Mouse (Mus musculus) kidney, postnatal 25 days (tissue): ENCODE measurements around the gene Gm6034.
A peak's percentile ranks its signal among the peaks of the same experiment; 100 is the strongest.
"Not testable (repeated sequence)": the region's sequence is repeated elsewhere in the genome, so short reads cannot be mapped to it uniquely, and the experiment has no call there.

Experiments
- DNase-seq, 2 experiments: peaks; one replicate each; pipeline ENCODE4 v3.0.0; 2021; ENCODE audit warnings: mixed read lengths in 2 of 2

Gene Gm6034

DNA sequence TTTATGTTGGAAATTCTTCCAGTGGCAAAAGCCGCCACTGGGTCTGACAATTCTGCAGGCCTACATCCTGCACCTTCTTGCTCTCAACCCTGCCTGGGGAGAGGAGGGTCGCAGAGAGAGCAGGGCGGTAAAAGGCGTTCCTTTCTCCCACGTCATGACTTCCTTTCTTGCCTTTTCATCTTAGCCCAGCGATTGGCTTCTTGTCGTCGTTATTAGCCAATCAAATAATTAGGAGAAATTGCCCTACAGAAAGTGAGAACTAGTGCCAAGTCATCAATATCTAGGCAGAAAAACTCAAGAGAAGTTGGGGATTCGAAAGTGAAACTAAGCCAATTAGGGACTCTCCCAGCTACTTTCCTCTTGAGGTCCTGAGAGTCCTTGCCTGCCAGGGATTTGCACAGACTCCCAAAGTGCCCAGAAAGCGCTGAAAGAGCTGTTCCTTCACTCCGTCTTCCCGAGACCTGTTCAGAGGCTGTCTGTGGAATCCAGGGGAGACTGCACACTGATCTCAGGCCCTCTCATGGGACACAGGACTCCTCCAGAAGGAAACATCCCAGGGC is at the start of gene Gm6034, which contains the start of gene H2-T22:
Gene Gm6034 (plus strand): TSS at position 352 of the 560 bp plus-strand sequence.
Gene H2-T22 (minus strand): TSS at position 138 of the 560 bp plus-strand sequence.
- DNase-seq = peak; percentile 76 to 89

DNA sequence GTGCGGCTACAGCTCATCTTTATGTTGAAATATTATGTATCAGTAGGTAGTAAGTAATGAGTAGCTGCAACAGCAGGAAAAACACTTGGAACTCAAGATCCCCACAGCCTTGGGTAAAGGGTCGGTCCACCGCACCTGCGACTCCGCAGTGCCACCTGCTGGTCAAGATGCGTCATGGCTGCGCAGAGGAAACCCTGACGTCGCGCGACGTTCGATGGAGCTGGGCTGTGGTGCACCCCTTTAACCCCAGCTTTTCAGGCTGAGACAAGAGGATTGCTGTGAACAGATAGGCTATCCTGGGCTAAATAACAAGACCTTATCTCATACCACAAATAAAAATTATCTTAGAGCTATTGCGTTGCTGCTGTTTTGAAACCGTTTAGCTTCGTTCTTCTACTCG is 49.1 kb upstream of the Gm6034 start:
- peak; percentile 78 to 82 for DNase-seq

DNA sequence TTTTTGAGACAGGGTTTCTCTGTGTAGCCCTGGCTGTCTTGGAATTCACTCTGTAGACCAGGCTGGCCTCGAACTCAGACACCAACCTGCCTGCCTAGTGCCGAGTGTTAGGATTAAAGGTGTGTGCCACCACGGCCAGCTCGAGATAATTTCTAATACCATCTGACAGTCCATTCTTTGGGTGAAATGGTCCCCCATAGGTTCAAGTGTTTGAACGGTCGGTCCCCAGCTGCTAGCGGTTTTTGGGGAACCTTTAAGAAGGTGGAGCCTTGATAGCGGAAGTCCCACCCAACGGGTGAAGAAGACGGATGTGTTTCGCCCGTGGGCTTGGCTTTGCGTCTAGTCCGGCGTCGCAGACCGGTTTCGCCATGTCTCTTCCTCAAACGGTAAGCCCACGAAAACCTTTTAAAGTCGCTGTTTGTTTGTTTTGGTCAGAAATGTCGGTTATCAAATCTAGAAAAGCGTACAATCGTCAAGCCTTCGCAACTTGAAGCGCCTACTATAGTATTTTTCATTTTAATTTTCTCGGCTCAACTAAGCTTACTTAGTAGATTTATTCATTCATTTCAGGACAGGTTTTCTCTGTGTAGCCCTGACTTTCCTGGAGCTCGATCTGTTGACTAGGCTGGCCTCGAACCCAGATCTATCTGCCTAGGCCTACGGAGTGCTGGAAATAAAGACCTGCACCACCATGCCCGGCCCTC is 48.4 kb upstream of the Gm6034 start:
- DNase-seq = peak; percentile 87 to 91

DNA sequence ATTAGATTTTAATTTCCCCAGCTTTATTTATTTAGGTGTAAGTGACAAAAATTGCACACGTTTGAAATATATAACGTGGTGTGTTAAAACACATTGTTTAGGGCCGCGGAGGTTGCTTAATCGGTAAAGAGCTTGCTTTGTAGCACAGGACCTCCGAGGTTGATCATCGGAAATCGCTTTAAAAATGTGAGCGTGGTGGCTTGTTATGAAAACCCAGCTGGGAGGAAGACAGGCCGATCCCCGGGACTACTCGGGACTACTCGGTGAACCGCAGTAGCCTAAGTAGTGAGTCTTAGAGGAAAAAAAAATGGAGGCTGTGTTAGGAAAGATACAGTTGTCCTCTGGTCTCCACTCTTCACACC is 47.9 kb upstream of the Gm6034 start:
- DNase-seq = no peak

DNA sequence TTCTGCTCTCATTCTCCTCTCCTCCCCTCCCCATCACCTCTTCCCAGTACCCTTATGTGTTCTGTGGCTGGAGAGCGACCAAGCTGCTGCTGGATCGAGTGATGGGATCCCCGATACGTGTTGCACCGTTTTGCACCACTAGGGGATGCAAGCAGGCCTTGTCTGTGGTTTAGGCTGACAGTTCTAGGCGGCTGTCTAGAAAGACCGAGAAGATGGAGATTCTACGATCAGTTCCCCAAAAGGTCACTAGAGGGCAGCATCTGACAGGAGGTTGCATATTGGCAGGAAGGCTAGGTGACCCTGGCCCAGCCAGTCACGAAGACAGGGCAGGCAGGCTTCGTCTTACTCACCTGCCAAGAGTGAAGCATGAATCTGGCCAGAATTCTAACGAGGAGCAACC is 45.8 kb upstream of the Gm6034 start:
- peak; percentile 95 to 99 for DNase-seq

DNA sequence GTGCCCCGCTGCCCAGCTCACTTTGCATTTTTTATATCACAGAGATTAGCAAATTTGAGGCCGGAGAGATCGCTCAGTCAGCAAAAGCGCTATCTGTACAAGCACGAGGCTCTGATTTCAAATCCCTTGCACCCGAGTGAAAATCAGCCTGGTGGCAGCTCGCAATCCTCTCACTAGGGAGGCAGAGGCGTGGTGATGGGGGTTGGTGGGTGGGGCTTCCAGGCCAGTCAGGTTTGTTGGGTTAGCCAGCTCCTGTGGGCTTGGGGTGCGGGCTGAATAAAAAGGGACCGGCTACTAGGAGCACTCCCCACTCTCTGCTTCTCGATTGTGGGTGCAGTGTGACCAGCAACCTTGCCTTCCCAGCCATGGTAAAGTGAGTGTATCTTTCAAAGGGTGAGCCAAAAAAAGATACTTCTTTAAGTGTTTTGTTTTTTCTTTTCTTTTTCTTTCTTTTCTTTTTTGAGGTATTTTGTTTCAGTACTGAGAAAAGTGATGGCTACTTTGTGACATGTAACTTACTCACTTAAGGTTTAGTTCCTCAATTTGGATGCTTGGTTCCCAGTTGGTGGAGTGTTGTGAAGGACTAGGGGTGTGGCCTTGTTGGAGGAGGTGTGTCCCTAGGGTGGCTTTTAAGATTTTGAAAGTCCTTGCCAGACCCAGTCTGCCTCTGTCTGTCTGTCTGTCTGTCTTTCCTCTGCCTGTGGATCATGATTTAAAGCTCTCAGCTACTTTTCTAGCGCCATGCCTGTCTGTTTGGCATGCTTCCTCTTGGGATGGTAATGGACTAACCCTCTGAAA is 44.8 kb upstream of the Gm6034 start:
- DNase-seq = peak; percentile 44 to 65

DNA sequence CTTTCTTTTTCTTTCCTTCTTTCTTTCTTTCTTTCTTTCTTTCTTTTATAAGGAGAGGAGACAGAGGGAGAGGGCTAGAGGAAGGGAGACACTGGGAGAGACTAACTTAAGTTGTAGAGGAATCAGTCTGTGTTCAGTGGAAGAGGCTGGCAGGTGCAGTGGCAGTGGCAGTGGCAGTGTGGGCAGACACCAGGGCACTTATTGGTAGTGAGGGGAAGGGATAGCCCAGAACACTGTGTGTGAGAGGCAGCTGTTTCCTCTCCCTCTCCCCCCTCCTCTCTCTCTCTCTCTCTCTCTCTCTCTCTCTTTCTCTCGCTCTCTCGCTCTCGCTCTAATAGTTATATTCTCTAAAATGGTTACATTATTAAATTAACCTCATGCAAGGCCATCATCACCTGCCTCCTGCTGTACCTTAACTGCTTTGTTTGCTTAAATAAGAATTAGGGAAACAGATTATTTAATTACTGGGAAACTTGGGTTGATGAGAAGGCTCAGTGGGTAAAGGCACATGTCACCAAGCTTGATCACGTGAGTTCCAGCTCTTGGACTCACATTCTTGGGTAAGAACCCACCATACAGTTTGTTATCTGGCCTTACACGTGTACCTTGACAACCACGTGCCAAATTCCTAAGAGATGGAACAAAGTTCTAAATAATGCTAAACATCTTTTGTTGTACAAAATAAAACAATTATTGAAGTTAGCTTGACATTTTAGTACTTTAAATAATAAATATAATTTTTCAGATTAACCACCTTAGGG is 44.0 kb upstream of the Gm6034 start:
- DNase-seq = no peak

- DNase-seq = no peak
These were observed 43.4 kb upstream of the Gm6034 start for GRCm38 (mm10) chr17:35999356-35999755.

- DNase-seq = no peak
These were observed 42.4 kb upstream of the Gm6034 start for GRCm38 (mm10) chr17:36000349-36000748.

DNA sequence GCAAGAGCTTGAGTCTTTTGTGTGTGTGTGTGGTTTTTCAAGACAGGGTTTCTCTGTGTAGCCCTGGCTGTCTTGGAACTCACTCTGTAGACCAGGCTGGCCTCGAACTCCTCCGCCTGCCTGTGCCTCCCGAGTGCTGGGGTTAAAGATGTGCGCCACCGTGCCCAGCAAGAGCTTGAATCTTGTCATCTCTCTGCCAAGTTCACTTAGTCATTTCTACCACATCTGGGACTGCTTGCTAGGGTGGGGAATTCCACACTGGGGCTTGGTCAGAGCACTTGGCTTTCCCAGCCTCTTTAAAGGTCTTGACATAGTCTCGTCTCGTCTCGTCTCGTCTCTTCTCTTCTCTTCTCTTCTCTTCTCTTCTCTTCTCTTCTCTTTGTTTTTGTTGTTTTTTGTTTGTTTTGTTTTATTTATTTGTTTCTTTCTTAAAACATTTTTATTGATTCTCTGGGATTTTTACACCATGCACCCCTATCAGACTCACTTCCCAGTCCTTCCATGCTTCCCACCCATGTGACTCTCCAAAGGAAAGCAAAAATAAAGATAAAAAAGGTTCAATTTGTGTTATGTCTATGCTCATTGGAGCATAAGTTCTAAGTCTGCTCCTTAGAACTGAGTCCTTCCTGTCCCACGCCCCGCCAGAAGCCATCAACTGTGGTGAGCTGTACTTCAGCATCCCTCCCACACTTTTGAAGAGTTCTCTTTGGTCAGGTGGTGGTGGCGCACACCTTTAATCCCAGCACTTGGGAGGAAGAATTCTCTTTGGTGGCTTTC is 41.5 kb upstream of the Gm6034 start:
- DNase-seq = no peak

DNA sequence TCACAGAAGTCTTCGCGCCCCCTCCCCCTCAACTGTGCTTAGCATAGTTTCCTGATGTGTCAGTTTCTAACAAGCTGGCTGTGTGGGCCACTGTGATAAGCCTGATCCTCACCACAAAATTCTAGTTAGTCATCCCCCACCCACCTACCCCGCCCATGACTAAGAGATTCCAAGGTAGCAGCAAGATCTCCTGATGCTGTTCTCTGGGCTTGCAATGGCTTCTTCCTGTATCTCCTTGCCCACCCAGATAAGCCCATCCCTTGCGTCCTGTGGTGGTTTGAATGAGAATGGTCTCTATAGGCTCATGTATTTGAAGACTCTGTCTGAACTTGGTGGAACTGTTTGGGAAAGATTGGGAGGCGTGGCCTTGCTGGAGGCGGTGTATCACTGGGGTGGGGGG is 40.8 kb upstream of the Gm6034 start:
- DNase-seq = no peak

DNA sequence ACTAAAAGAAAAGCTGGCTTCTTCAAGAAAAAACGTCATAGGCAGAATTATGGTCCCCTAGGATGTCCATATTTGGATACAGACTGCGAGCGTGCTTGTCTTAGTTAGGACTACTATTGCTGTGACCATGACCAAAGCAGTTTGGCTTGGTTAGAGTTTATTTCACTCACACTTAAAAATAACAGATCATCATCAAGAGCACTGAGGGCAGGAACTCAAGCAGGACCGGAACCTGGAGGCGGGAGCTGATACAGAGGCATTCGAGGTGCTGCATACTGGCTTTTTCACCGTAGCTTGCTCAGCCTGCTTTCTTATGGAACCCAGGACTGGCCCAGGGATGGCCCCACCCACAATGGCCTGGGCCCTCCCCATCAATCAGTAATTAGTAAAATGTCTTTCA is 39.4 kb upstream of the Gm6034 start:
- no peak for DNase-seq

DNA sequence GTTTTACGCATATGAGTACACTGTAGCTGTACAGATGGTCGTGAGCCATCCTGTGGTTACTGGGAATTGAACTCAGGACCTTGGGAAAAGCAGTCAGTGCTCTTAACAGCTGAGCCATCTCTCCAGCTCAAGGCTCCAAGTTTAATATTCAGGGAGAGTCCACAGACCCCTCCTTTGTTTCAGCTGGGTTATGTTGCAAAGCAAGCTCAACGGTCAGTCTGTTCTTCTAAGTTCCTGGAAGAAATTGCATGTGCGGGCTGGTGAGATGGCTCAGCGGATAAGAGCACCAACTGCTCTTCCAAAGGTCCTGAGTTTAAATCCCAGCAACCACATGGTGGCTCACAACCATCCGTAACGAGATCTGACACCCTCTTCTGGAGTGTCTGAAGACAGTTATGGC is 38.4 kb upstream of the Gm6034 start:
- DNase-seq = not testable (repeated sequence)

- no peak for DNase-seq
These were observed 27.8 kb upstream of the Gm6034 start for GRCm38 (mm10) chr17:36014977-36015376.

DNA sequence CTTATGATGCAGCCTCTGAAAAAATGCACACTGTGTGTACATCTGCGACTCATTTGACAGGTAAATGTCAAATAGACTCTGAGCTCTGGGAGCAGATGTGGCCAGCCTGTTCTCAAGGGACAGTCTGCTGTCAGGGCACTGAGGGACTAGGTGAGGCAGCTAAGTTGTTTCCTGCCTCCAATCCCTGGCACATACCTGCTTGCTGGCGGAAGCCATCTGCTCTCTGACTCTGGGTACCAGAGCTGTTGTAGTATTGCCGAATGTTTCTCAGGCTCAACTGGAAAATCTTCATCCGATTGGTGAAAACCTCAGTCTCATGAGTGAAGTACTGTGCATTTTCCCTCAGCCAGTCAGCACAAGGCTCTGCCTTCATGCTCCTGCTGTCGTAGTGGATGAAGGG is 25.7 kb upstream of the Gm6034 start:
- DNase-seq = no peak

- DNase-seq = peak; percentile 54 to 78
These were observed 23.8 kb upstream of the Gm6034 start for GRCm38 (mm10) chr17:36018979-36019378.

DNA sequence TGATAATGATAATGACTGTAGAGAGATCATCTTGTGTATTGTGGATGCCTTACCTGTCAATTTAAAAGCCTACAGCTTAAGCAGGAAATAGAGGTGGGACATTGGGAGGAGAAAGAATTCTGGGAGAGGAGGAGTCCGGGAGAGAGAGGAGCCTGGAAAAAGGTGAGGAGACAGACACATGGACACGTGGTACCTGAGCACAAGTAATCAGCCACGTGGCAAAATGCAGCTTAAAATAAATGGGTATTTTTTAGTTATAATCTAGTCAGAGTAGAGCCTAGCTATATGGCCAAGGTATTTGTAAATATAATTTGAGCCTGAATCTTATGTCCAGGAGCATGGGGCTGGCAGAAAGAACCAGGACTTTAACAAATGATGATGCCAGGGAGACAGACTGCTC is 23.2 kb upstream of the Gm6034 start:
- no peak for DNase-seq

- DNase-seq = peak; percentile 87 to 89
These were observed 22.3 kb upstream of the Gm6034 start, which contains the start of gene H2-T24 for GRCm38 (mm10) chr17:36020191-36021073. Gene H2-T24, minus strand, starts transcription at chr17:36020560.

DNA sequence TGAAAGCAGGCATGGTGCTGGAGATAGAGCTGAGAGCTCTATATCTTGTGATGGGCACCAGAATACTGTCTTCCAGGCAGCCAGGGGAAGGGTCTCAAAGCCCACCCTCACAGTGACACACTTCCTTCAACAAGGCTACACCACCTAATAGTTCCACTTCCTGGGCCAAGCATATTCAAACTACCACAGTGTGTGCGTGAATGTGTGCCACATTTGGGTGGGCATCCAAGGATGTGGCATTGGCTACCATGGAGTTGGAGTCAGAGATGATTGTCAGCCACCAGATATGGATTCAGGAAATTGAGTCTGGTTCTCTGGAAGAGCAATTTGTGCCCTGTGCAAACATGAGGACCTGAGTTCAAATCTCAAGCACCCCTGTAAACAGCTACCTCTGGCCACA is 21.5 kb upstream of the Gm6034 start:
- DNase-seq = no peak

GRCm38 (mm10) chr17:36022098-36022497 is 20.7 kb upstream of the Gm6034 start:
- DNase-seq = no peak

- no peak for DNase-seq
These were observed 19.8 kb upstream of the Gm6034 start for GRCm38 (mm10) chr17:36022922-36023321.
